Mouse (Mus musculus) embryonic facial prominence, embryonic 15.5 days (tissue): ENCODE results near the gene Cyp1a2. TPM values are rescaled to one million over a fixed set of nuclear protein-coding genes. Genes with fewer than 3 reads are reported as not detected.
A peak's percentile ranks its signal among the peaks of the same experiment; 100 is the strongest.

Source experiments
- ATAC-seq: fragments of 200-750 bp; cut with Nextera tagmentation; 2 replicates; pipeline ENCODE4 v1.8.0; 2017; ENCODE audit warnings: low read depth, moderate TSS enrichment; ENCODE audit not compliant: insufficient number of reproducible peaks, low FRiP score, low TSS enrichment
- H3K27ac ChIP-seq: fragments of 300-500 bp; sonication (generic); replicated peaks from 2 replicates; pipeline ENCODE4 v1.5.1; 2015; ENCODE audit warnings: mild to moderate bottlenecking, inconsistent platforms
- H3K27me3 ChIP-seq: fragments of 300-500 bp; sonication (generic); 2 replicates; pipeline ENCODE4 v1.6.1; 2015; ENCODE audit warnings: inconsistent platforms
- H3K36me3 ChIP-seq: fragments of 300-500 bp; sonication (generic); 2 replicates; pipeline ENCODE4 v1.6.1; 2015; ENCODE audit warnings: mild to moderate bottlenecking, inconsistent platforms
- H3K4me1 ChIP-seq: fragments of 300-500 bp; sonication (generic); 2 replicates; pipeline ENCODE4 v1.6.1; 2015; ENCODE audit warnings: inconsistent platforms
- H3K4me2 ChIP-seq: fragments of 300-500 bp; sonication (generic); replicated peaks from 2 replicates; pipeline ENCODE4 v1.6.1; 2015; ENCODE audit warnings: mild to moderate bottlenecking, inconsistent platforms
- H3K4me3 ChIP-seq: fragments of 300-500 bp; sonication (generic); replicated peaks from 2 replicates; pipeline ENCODE4 v1.5.1; 2015; ENCODE audit warnings: mild to moderate bottlenecking, inconsistent platforms
- H3K9ac ChIP-seq: fragments of 300-500 bp; sonication (generic); 2 replicates; pipeline ENCODE4 v1.6.1; 2015; ENCODE audit warnings: inconsistent platforms
- H3K9me3 ChIP-seq: fragments of 300-500 bp; sonication (generic); replicated peaks from 2 replicates; pipeline ENCODE4 v1.6.1; 2016; ENCODE audit warnings: inconsistent platforms
- WGBS: fragments of 180-500 bp; shearing (Covaris S2); methylation state at CpG from one replicate; pipeline ENCODE4 v1.1.7; 2015; 5-methylcytosine and 5-hydroxymethylcytosine counted together
- polyA plus RNA-seq: library from polyadenylated mRNA; unstranded; fragments of >200 nt; fragmentation: Nextera tagmentation; extraction: Ambion mirVana; gene quantifications from 2 replicates; pipeline ENCODE4 v1.2.1, GENCODE M21; 2015

The Cyp1a2 gene
- polyA plus RNA-seq, 1 experiment from 2014 or later: not detected

- H3K36me3 ChIP-seq: 0 out of 2 replicates have a peak, but pooled peaks cover 8% of the 10 kb centered on the region
- H3K9me3 ChIP-seq: no peaks in the 10 kb centered on the region
- ATAC-seq: 0 out of 2 replicates have a peak, but pooled peaks have one; percentile 16
- H3K4me1 ChIP-seq: peaks cover 75% of the 10 kb centered on the region
- H3K27me3 ChIP-seq: no peaks in the 10 kb centered on the region
- 22% methylated on average over 6 of the region's 6 CpGs for WGBS
- H3K4me2 ChIP-seq: peak overlapping the region; percentile 29
- 0 out of 2 replicates have a peak overlapping the region, but pooled peaks have one; percentile 0 for H3K4me3 ChIP-seq
- H3K9ac ChIP-seq: no peak overlapping the region
- H3K27ac ChIP-seq: peak overlapping the region; percentile 92
These were observed 45.7 kb downstream of the Cyp1a2 start for GRCm38 (mm10) chr9:57637741-57638322.

- no peak for ATAC-seq
- Histone ChIP-seq H3K36me3 (peaks cover 10% of the 10 kb centered on the region; the same call in 1 of the 2 replicates), H3K9me3 (no peaks in the 10 kb centered on the region), H3K4me3 (no peak overlapping the region), H3K4me1 (peaks cover 70% of the 10 kb centered on the region), H3K9ac (no peak overlapping the region), H3K27me3 (no peaks in the 10 kb centered on the region), H3K4me2 (peak overlapping the region; percentile 29; the same call in 1 of the 2 replicates), H3K27ac (peak overlapping the region; percentile 92)
- 31% methylated on average over 3 of the region's 3 CpGs for WGBS
These were observed 46.2 kb downstream of the Cyp1a2 start for GRCm38 (mm10) chr9:57637272-57637671.

- 46% methylated on average over 4 of the region's 4 CpGs for WGBS
- H3K9me3 ChIP-seq: no peaks in the 10 kb centered on the region
- H3K4me3 ChIP-seq: no peak overlapping the region
- ATAC-seq: no peak
- H3K27ac ChIP-seq: no peak overlapping the region; the same call in 1 of the 2 replicates
- no peaks in the 10 kb centered on the region for H3K27me3 ChIP-seq
- no peak overlapping the region for H3K9ac ChIP-seq
- peaks cover 41% of the 10 kb centered on the region for H3K36me3 ChIP-seq
- H3K4me1 ChIP-seq: peaks cover 33% of the 10 kb centered on the region
- no peak overlapping the region for H3K4me2 ChIP-seq
These were observed 50.0 kb downstream of the Cyp1a2 start for GRCm38 (mm10) chr9:57633481-57634024.

- peaks cover 13% of the 10 kb centered on the region for H3K4me1 ChIP-seq
- H3K4me2 ChIP-seq: no peak overlapping the region
- no peaks in the 10 kb centered on the region for H3K27me3 ChIP-seq
- 64% methylated on average over 14 of the region's 14 CpGs for WGBS
- no peak overlapping the region for H3K27ac ChIP-seq
- ATAC-seq: peak; percentile 32; the same call in 1 of the 2 replicates
- H3K9ac ChIP-seq: no peak overlapping the region
- no peak overlapping the region for H3K4me3 ChIP-seq
- peaks cover 80% of the 10 kb centered on the region for H3K36me3 ChIP-seq
- H3K9me3 ChIP-seq: no peaks in the 10 kb centered on the region
These were observed 54.2 kb downstream of the Cyp1a2 start for GRCm38 (mm10) chr9:57629118-57629874.

- Histone ChIP-seq H3K4me2 (no peak overlapping the region), H3K4me1 (peaks cover 8% of the 10 kb centered on the region), H3K9me3 (no peaks in the 10 kb centered on the region), H3K36me3 (peaks cover 80% of the 10 kb centered on the region), H3K27ac (no peak overlapping the region), H3K27me3 (no peaks in the 10 kb centered on the region), H3K4me3 (no peak overlapping the region), H3K9ac (no peak overlapping the region)
- 91% methylated on average over 12 of the region's 12 CpGs for WGBS
- ATAC-seq: 0 out of 2 replicates have a peak, but pooled peaks have one; percentile 5
These were observed 54.8 kb downstream of the Cyp1a2 start for GRCm38 (mm10) chr9:57628717-57629116.

- WGBS: 91% methylated on average over 11 of the region's 11 CpGs
- Histone ChIP-seq H3K27me3 (no peaks in the 10 kb centered on the region), H3K4me3 (no peak overlapping the region), H3K4me2 (no peak overlapping the region), H3K36me3 (peaks cover 80% of the 10 kb centered on the region), H3K9ac (no peak overlapping the region), H3K27ac (no peak overlapping the region), H3K4me1 (peaks cover 1% of the 10 kb centered on the region; the same call in 1 of the 2 replicates), H3K9me3 (no peaks in the 10 kb centered on the region)
- no peak for ATAC-seq
These were observed 55.6 kb downstream of the Cyp1a2 start for GRCm38 (mm10) chr9:57627892-57628291.

GRCm38 (mm10) chr9:57627191-57627590 is 56.3 kb downstream of the Cyp1a2 start:
- Histone ChIP-seq H3K27ac (no peak overlapping the region), H3K4me1 (no peaks in the 10 kb centered on the region), H3K9me3 (no peaks in the 10 kb centered on the region), H3K4me3 (no peak overlapping the region), H3K36me3 (peaks cover 76% of the 10 kb centered on the region), H3K9ac (no peak overlapping the region), H3K27me3 (no peaks in the 10 kb centered on the region), H3K4me2 (no peak overlapping the region)
- 90% methylated on average over 17 of the region's 17 CpGs for WGBS
- no peak for ATAC-seq

Other genes with a start within 250 kb of the Cyp1a2 start
- gene Ppcdc, start 243.6 kb downstream of the Cyp1a2 start, polyA plus RNA-seq: 26.1 and 28.1 TPM in 2 replicates
- gene Scamp5, start 215.6 kb downstream of the Cyp1a2 start, polyA plus RNA-seq: 16.3 and 16.5 TPM in 2 replicates
- gene Rpp25, start 179.7 kb downstream of the Cyp1a2 start, polyA plus RNA-seq: 0.68 and 0.89 TPM in 2 replicates
- 450 and 454 TPM in 2 replicates for gene Cox5a, start 162.4 kb downstream of the Cyp1a2 start, polyA plus RNA-seq
- gene Fam219b, start 146.2 kb downstream of the Cyp1a2 start, polyA plus RNA-seq: 27.3 and 28.2 TPM in 2 replicates
- 47.9 and 50.5 TPM in 2 replicates for gene Mpi, start 130.9 kb downstream of the Cyp1a2 start, polyA plus RNA-seq
- gene Scamp2, start 122.8 kb downstream of the Cyp1a2 start, polyA plus RNA-seq: 82.8 and 84.6 TPM in 2 replicates
- 22.7 and 28.5 TPM in 2 replicates for gene Ulk3, start 94.3 kb downstream of the Cyp1a2 start, polyA plus RNA-seq
- not detected in 2 replicates for gene Cplx3, start 77.4 kb downstream of the Cyp1a2 start, polyA plus RNA-seq
- not detected in 2 replicates for gene Lman1l, start 62.9 kb downstream of the Cyp1a2 start, polyA plus RNA-seq
- 35.9 and 36.1 TPM in 2 replicates for gene Csk, start 30.1 kb downstream of the Cyp1a2 start, polyA plus RNA-seq
- 0.43 and 0.53 TPM in 2 replicates for gene Cyp1a1, start 4.2 kb upstream of the Cyp1a2 start, polyA plus RNA-seq
- gene Edc3, start 24.8 kb upstream of the Cyp1a2 start, polyA plus RNA-seq: 32.4 and 33.2 TPM in 2 replicates
- 78.4 and 80.2 TPM in 2 replicates for gene Clk3, start 82.2 kb upstream of the Cyp1a2 start, polyA plus RNA-seq
- 5.1 and 5.5 TPM in 2 replicates for gene Arid3b, start 153.1 kb upstream of the Cyp1a2 start, polyA plus RNA-seq
- 108 and 117 TPM in 2 replicates for gene Ubl7, start 227.3 kb upstream of the Cyp1a2 start, polyA plus RNA-seq